Mouse (Mus musculus) megakaryocyte, embryonic 14.5 days (primary cell): ENCODE measurements around the gene L3mbtl4.

Source experiments
- FLI1 ChIP-seq: IDR thresholded peaks from 2 replicates; pipeline ENCODE4 v1.6.1; 2012; ENCODE audit warnings: low read length, inconsistent platforms, mixed read lengths
- GATA1 ChIP-seq: IDR thresholded peaks from 3 replicates; pipeline ENCODE4 v1.6.1; 2012; ENCODE audit warnings: mixed read lengths, low read length, inconsistent platforms, borderline replicate concordance

DNA sequence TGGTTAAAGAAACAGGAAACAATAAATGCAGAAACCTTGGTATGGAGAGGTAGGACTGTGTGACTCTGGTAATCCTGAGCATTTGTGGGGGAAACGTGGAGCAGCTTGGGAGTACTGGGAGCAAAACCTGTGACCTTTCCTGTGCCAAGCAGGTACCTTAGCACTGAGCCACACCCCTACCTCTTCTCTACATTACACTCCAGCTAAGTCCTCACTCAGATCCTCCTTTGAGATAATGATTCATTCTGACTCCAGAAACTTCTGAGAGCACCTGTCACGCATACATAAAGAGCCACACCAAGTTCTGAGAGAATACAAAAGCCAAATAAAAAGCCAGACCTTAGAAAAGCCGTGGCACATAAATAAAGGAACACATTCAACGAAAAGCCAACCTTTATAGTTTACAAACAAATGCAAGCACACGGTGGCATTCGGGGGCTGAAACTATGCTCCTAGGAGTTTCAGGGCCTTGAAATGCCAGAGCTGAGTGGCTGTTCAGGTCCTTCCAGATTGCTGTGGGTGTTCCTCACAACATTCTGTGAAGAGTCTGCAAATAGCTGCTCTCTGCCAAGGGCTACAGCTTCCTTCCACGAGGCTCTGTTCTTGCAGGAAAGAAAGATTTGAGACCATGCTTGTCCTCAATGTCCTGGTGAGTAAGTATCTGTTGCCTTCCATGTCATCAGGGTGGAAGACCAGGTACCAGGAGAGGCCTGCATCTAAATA, 8.6 kb upstream of the L3mbtl4 start:
- TF ChIP-seq GATA1 (no peak), FLI1 (no peak)
